18 mouse cellular contexts compared by ENCODE assay signal in genomic region chr13:91156308-91156707, GRCm38 (mm10).
"Had no signal": no experiment of that assay in that cellular context is flagged by ENCODE, and none has a peak within 500 bp of the region (broad histone marks: within the 10 kb centered on the region; RNA-seq: fewer than 3 reads in every experiment).

No protein-coding gene starts in this region.

- H3K4me3 ChIP-seq: midbrain, embryonic 10.5 days; midbrain, embryonic 12.5 days; myocyte; neural tube, embryonic 13.5 days; neural tube, embryonic 15.5 days had no signal

- H3K9me3 ChIP-seq: midbrain, embryonic 10.5 days; midbrain, embryonic 12.5 days; neural tube, embryonic 13.5 days; neural tube, embryonic 15.5 days had no signal

- ATAC-seq: midbrain, embryonic 16.5 days had no signal

- H3K4me2 ChIP-seq: lung, embryonic 14.5 days; midbrain, embryonic 12.5 days; neural tube, embryonic 13.5 days; neural tube, embryonic 15.5 days had no signal

- H3K9ac ChIP-seq: lung, embryonic 14.5 days; midbrain, embryonic 12.5 days; neural tube, embryonic 13.5 days; neural tube, embryonic 15.5 days had no signal

- H3K27ac ChIP-seq: midbrain, embryonic 10.5 days; midbrain, embryonic 12.5 days; neural tube, embryonic 13.5 days; neural tube, embryonic 15.5 days had no signal

- DNase-seq: lung, embryonic 14.5 days; lung, postnatal 10 days; lung, postnatal 4 days; midbrain, embryonic 14.5 days; retina, postnatal 1 day; right cerebral cortex, adult 18-20 months; right cerebral cortex, postnatal 25 days; right cerebral cortex, postnatal 4 days; spleen, adult 18-20 months; thymus, adult 18-20 months; thymus, postnatal 14 days; thymus, postnatal 36 days had no signal

- H3K4me1 ChIP-seq: midbrain, embryonic 10.5 days; midbrain, embryonic 12.5 days; neural tube, embryonic 13.5 days; neural tube, embryonic 15.5 days had no signal

- H3K27me3 ChIP-seq: midbrain, embryonic 12.5 days; neural tube, embryonic 13.5 days; neural tube, embryonic 15.5 days had no signal

- H3K36me3 ChIP-seq: midbrain, embryonic 10.5 days; midbrain, embryonic 12.5 days; neural tube, embryonic 13.5 days; neural tube, embryonic 15.5 days had no signal
